Mouse (Mus musculus) NIH3T3 (cell line): ENCODE data around the gene Ltbp1.
A peak's percentile ranks its signal among the peaks of the same experiment; 100 is the strongest.

Source experiments
- DNase-seq: peaks from one replicate; pipeline ENCODE4 v3.0.0-alpha.2; 2012; ENCODE audit warnings: low read depth

The Ltbp1 gene

GRCm38 (mm10) chr17:75005685-75006680, 615 bp downstream of the Ltbp1 start:
- peak; percentile 63 for DNase-seq

- no peak for DNase-seq
Measured at GRCm38 (mm10) chr17:75010955-75011354, 5.6 kb downstream of the Ltbp1 start.

GRCm38 (mm10) chr17:75013211-75013610, 7.8 kb downstream of the Ltbp1 start:
- no peak for DNase-seq

GRCm38 (mm10) chr17:75013868-75014267, 8.5 kb downstream of the Ltbp1 start:
- DNase-seq, result no peak

GRCm38 (mm10) chr17:75014601-75015356, 9.4 kb downstream of the Ltbp1 start:
- DNase-seq, result no peak

- no peak for DNase-seq
Measured at GRCm38 (mm10) chr17:75015546-75015945, 10.2 kb downstream of the Ltbp1 start.

- DNase-seq, result peak; percentile 55
Measured at GRCm38 (mm10) chr17:75017423-75017822, 12.1 kb downstream of the Ltbp1 start.

GRCm38 (mm10) chr17:75018142-75018541, 12.8 kb downstream of the Ltbp1 start:
- peak; percentile 85 for DNase-seq

GRCm38 (mm10) chr17:75020026-75020425, 14.7 kb downstream of the Ltbp1 start:
- no peak for DNase-seq

- DNase-seq, result no peak
Measured at GRCm38 (mm10) chr17:75020619-75021018, 15.3 kb downstream of the Ltbp1 start.

- DNase-seq, result peak; percentile 24
Measured at GRCm38 (mm10) chr17:75027358-75028131, 22.2 kb downstream of the Ltbp1 start.

- peak; percentile 55 for DNase-seq
Measured at GRCm38 (mm10) chr17:75033356-75033755, 28.0 kb downstream of the Ltbp1 start.

- DNase-seq, result no peak
Measured at GRCm38 (mm10) chr17:75033872-75034615, 28.7 kb downstream of the Ltbp1 start.

- DNase-seq, result no peak
Measured at GRCm38 (mm10) chr17:75036881-75037280, 31.5 kb downstream of the Ltbp1 start.

- DNase-seq, result no peak
Measured at GRCm38 (mm10) chr17:75039017-75039416, 33.6 kb downstream of the Ltbp1 start.

- DNase-seq, result peak; percentile 79
Measured at GRCm38 (mm10) chr17:75049366-75049969, 44.1 kb downstream of the Ltbp1 start.

GRCm38 (mm10) chr17:75051440-75051925, 46.1 kb downstream of the Ltbp1 start:
- DNase-seq, result peak; percentile 59

GRCm38 (mm10) chr17:75055235-75055634, 49.9 kb downstream of the Ltbp1 start:
- DNase-seq, result peak; percentile 82

- no peak for DNase-seq
Measured at GRCm38 (mm10) chr17:75055961-75056360, 50.6 kb downstream of the Ltbp1 start.

- no peak for DNase-seq
Measured at GRCm38 (mm10) chr17:75056631-75057030, 51.3 kb downstream of the Ltbp1 start.

GRCm38 (mm10) chr17:75066340-75066739, 61.0 kb downstream of the Ltbp1 start:
- no peak for DNase-seq
